Mouse (Mus musculus): ENCODE data around the gene Ttc19.
"Not testable (repeated sequence)": the region's sequence is repeated elsewhere in the genome, so short reads cannot be mapped to it uniquely, and the experiment has no call there.

The Ttc19 gene

DNA sequence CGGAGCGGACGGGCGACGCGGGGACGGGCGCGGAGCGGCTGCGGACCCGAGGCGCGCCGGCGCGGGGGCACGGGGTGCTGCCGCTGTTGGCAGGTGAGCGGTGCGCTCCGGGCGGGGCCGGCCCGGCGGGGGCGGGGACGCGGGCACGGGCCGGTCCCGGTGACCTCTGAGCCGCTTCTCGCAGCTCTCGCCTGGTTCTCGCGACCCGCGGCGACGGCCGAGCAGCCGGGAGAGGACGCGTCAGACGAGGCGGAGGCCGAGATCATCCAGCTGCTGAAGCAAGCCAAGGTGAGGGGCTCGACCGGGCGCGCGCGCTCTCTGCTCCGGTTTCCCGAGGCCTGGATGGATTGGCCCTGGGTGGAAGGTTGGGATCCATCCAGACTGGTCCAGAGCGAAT, 326 bp downstream of the Ttc19 start:
- DNase-seq (ENCODE audit: low read depth in 2 of 2, low spot score in 2 of 2), result no peak

DNA sequence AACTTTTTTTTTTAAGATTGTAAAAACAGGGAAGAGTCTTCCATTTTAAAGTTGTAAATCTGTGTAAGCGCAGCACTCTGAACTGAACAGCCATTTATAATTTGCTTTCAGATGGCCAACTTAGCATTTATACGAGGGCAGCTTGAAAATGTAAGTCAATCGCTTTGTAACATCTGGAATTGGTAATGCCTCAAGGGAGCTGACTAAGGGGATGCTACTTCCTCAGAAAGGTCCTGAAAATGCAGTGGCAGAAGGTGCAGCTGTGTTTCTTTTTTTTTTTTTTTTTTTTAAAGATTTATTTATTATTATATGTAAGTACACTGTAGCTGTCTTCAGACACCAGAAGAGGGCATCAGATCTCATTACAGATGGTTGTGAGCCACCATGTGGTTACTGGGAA, 2.7 kb downstream of the Ttc19 start:
- not testable (repeated sequence) for DNase-seq (ENCODE audit: low read depth in 2 of 2, low spot score in 2 of 2)

DNA sequence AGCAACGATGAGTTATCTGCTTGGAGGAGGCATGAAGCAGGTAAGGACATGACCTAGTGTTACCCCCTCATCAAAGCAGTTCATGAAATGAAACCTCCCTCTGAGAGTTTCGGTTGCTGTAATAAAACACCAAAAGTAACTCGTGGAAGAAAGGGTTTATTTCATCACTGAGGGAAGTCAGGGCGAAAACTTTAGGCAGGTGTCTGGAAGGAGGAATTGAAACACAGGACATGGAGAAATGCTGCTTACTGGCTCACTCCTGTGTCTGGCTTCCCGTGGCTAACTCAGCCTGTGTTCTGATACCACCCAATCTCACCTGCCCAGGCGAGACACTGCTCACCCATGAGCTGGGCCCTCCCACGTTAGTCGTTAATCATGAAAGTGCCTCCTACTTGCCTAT, 3.7 kb downstream of the Ttc19 start:
- no peak for DNase-seq (ENCODE audit: low read depth in 2 of 2, low spot score in 2 of 2)

DNA sequence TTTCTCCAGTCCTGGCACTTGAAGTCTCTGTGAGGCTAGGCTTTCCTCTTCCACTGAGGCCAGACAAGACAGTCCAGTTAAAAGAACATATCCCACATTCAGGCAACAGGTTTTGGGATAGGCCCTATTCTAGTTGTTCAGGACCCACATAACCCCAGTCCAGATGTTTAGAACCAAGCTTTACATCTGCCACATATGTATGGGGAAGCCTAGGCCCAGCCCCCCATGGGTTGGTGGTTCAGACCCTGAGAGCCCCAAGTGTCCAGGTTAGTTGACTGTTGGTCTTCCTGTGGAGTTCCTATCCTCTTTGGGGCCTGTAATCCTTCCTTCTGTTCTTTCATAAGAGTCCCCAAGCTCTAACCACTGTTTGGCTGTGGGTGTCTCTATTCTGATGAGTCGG, 6.4 kb downstream of the Ttc19 start:
- no peak for DNase-seq (ENCODE audit: low read depth in 2 of 2, low spot score in 2 of 2)

DNA sequence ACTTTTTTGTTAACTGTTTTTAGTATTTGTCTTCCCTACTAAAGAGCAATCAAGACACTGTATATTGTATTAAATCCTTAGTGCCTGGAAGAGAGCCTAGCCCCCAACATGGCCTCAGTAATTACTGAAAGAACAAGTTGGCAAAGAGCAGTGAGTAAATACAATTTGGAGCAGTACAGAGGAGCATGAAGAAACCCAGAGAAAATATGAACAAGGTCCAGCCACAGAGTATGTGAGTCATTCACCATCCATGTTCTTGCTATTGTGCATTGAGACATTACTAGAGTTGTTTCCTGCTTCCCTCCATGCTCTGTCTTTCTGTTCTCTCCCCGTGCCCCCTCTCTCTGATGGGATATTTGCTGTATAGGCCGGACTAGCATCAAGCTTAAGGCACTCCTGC, 12.8 kb downstream of the Ttc19 start:
- no peak for DNase-seq (ENCODE audit: low read depth in 2 of 2, low spot score in 2 of 2)

DNA sequence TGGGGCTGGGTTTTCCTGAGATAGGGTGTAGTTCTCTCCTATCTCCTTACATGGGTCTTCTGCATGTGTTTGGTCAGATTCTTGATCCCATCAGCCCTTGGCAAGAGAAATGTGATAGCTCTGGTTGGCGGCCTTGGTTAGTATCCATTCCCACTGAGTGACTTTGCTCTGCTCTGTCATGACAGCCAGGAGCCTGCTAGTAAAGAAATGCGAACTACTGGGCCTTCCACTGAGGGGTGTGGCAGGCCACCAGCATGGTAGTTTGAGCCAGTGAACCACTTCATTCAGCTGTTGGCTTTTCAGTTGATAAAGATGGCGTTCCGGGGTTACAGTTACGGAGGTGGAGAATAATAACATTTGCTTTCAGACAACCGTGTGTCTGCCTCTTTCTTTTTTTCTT, 17.6 kb downstream of the Ttc19 start:
- DNase-seq (ENCODE audit: low read depth in 2 of 2, low spot score in 2 of 2), result no peak

DNA sequence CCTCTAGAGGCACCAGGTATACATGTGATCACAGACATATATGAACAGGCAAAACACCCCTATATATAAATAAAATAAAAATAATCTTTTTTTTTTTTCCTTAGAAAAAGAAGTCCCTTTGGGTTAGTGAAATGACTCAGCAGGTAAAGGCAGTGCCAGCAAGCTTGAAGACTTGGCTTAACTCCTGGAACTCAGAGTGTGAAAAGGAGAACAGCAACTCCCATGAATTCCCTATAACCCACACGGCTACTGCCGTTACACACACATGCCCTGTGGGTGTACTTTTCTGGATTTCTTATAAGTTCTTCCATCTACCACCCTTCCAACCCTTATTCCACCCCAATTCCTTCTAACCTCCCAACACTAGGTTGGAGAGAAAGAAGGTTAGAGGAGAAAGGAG, 24.6 kb downstream of the Ttc19 start:
- no peak for DNase-seq (ENCODE audit: low read depth in 2 of 2, low spot score in 2 of 2)

DNA sequence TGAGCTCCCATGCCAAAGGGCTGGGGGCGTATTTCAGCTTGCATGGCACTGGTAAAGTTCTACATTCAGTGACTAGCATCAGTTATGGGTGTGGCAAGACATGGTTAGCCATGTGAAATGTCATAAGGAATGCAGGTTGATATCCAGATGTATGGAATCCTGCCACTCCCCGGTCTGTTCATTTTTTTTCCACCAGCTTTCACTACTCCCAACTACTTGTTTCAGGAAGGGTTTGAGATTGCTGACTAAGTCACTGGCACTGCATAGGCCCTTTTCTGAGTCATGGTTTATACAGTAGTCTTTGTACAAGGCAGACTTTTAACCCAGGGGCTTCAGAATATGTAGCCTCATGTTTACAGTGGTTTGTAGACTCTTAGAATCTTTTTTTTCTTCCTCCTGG, 28.0 kb downstream of the Ttc19 start:
- no peak for DNase-seq (ENCODE audit: low read depth in 2 of 2, low spot score in 2 of 2)

DNA sequence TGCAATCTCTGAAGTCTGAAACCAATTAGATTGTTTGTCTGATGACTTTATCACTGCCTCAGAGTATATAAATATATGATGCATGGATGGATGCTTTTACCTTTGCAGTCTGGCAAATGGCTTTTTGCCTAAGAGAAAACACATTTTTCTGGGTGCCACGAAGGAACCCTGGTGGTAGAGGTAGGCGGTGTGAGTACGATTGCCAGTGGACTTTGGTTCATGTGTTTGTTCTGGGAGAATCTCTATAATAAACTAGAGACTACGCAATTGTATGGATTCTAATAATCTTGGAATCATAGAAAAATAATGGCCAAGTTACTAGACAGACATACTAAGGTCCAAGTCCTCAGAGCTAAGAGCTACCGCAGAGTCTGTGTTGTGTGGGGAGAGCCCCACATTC, 33.7 kb downstream of the Ttc19 start:
- DNase-seq (ENCODE audit: low read depth in 2 of 2, low spot score in 2 of 2), result no peak

DNA sequence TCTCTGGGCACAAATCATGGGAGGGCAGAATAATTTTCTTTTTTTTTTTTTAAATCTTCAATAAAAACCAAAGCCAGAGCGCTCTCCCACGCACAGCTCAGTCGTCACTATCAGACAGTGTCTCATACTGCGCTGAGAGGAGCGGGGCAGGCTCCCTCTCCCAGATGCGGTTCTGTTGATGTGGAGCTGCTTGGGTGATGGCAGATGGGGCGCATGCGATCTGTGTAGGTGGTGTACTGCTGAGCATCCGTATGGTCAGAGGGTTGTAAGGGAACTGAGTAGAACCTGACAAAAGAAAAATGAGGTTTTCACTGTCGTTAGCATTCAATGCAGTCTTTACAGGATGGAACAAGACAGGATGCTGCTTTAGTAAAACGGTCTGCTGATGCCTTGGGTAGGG, 36.5 kb downstream of the Ttc19 start:
- DNase-seq (ENCODE audit: low read depth in 2 of 2, low spot score in 2 of 2), result no peak

DNA sequence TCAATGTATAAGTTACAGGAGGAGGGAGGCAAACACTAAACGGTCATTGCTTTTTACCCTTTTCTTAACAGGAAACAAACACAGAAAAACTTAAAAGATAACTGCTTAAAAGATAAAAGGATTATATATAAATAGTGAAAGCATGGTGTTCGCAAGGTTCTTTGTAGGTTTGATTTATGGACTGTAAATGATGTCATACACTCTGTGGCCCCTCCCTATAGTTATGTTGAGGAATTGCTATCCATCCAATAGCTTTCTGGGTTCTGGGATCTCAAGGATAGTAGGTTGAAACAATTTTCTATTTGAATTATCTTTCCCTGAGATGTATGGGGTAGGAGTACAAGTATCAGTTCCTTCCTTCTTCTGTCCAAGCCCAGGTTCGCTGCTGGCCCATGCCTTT, 38.8 kb downstream of the Ttc19 start:
- DNase-seq (ENCODE audit: low read depth in 2 of 2, low spot score in 2 of 2), result no peak

DNA sequence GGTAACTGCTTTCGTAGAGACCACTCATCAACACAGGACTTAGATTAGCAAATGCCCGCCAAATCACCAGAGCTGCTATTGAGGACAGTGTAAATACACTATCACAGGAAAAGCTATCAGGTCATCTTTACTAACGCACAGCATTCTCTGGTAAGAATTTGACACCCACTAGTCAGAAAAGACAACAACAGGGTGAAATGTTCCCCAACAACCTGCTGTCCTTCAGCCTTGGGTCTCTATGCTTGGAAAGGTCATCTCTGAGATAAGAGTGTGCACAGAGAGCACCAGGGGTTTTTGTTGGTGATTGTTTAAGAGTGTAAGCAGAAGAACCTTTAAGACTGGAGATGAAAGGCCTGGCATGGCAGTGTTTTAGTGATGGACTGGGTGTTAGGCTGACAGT, 42.4 kb downstream of the Ttc19 start:
- no peak for DNase-seq (ENCODE audit: low read depth in 2 of 2, low spot score in 2 of 2)

DNA sequence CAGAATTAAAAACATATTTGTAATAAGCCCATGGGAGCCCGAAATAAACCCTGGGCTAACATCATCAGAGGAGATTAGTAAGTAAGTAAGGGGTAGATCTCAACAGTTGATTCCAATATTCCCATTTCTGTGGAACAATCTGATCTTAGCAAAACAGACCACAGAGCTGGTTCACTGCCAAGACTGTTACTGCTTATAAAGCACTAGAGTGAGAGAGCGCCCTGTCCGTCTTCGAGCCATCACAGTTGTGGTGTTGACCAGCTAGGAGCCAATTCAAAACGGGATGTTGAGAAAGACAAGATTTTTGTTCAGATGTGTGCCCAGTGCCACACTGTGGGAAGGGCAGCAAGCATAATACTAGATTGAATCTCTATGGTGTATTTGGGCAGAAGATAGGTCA, 49.9 kb downstream of the Ttc19 start:
- no peak for DNase-seq (ENCODE audit: low read depth in 2 of 2, low spot score in 2 of 2)

DNA sequence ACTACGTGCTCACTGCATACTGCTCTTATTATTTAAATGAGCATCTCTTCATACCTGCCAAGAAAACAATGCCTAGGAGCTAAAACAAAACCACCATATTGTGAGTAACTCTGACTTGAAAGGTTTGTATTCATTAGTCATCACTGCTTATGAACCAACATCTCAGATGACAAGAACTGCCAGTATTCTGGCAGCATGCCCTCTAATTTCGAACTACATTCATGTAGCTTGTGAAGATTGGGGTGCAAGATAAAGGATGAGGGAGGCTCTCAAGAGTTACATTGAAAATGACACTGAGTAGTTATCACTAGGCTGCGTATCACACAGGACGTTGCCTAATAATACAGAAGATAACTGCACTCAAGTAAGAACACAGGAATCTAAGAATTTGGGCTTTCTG, 51.0 kb downstream of the Ttc19 start:
- no peak for DNase-seq (ENCODE audit: low read depth in 2 of 2, low spot score in 2 of 2)

DNA sequence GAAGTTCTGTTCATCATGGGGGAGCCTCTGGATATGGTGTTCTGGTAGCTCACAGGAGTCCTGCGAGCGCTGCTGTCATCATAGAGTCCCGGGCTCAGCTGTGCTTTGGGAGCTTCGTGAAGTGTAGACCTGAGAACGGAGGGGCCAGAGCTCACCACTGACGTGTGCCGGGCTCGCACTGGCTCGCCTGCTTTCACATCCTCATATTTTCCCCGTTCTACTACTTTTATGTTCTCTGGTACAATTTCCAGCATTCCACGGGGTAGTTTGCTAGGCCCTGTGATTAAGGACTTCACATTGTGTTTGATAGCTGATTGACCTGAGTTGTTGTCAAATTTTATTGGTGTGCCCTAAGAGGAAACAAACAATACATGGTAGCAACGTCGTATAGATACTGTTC, 61.7 kb downstream of the Ttc19 start:
- DNase-seq (ENCODE audit: low read depth in 2 of 2, low spot score in 2 of 2), result no peak

DNA sequence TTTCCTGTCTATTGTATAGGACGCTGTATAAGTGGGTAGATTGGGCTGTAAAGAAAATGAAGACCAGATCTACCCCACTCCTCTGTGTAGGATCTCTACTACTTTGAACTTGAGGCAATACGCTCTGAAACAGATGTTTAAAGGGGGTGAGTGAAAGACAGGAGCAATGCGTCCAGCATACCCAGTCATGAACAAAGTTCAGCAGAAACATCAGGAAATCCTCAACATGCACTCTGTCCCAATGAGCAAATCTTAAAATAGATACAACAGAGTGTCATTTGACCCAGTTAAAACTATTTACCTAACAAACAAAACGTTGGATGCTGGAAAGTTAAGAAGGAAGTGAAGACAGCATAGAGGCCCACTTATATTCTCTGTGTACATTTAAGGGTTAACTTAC, 70.7 kb downstream of the Ttc19 start:
- no peak for DNase-seq (ENCODE audit: low read depth in 2 of 2, low spot score in 2 of 2)

DNA sequence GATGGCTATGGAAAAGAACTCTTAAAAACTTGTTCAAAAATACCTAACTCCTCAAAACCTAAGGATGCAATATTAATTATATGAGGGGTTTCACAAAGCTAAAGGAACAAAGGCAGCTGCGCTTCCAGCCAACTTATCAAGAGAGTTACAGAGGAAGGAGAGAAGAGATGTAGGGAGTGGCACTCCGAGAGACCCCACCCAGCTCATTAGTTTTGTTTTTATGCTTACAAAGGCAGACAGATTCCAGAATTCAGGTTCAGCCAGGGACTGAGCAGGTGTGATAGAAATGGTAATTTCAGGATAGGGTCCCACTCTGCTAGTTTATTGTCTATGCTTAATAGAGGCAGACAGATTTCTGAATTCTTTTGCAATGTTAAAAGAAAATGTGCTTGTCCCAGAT, 73.9 kb downstream of the Ttc19 start:
- DNase-seq (ENCODE audit: low read depth in 2 of 2, low spot score in 2 of 2), result no peak

DNA sequence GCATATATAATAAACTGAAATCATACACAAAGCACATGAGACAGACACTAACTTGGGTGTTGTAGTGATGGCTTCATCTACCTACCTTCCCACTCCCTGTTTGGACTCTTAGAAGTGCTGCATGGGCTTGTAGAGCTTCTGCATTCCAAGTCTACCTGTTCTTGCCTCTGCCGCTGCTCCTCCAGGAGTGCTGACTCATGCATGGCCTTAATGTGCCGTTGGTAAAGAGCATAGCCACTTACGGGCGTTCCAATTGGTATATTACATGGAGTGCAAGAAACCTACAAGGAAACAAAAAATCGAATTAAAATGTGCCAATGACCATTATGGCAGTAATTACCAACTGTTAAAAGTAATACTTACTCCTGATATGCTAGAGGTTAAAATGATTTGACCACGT, 85.6 kb downstream of the Ttc19 start:
- no peak for DNase-seq (ENCODE audit: low read depth in 2 of 2, low spot score in 2 of 2)

DNA sequence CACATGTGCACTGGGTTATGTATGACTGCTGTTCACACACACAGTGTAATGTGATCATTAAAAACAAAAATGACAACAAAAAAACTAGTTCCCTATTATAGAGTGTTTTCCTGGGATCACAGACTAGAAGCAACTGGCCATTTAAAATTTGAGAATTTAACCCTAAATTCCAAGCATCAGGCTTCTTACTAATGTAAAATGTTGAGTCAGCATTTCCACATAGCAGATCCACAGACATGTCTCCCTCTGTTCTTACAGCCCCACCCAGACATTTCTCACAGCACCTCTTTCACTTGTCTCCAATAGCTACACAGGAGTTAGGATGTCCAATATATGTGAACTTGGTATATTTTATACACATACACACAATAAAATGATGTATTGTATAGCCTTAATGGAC, 88.7 kb downstream of the Ttc19 start:
- DNase-seq (ENCODE audit: low read depth in 2 of 2, low spot score in 2 of 2), result no peak

DNA sequence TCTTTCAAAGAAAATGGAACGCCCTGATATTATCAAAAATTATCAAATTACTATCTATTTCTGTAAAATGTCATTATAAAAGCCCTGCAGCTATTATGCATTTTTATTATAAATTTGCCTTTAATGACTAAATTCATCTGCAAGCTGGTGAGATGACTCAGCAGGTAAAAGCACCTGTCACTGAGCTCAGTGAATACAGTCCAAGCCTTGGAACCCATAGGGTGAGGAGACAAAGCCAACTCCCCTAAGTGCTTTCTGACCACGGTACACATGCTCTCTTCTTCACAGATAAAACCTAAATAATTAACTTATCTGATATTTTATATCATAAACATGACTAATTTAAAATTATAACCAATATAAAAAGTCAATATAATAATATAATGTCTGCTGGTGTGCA, 90.5 kb downstream of the Ttc19 start:
- DNase-seq (ENCODE audit: low read depth in 2 of 2, low spot score in 2 of 2), result no peak

DNA sequence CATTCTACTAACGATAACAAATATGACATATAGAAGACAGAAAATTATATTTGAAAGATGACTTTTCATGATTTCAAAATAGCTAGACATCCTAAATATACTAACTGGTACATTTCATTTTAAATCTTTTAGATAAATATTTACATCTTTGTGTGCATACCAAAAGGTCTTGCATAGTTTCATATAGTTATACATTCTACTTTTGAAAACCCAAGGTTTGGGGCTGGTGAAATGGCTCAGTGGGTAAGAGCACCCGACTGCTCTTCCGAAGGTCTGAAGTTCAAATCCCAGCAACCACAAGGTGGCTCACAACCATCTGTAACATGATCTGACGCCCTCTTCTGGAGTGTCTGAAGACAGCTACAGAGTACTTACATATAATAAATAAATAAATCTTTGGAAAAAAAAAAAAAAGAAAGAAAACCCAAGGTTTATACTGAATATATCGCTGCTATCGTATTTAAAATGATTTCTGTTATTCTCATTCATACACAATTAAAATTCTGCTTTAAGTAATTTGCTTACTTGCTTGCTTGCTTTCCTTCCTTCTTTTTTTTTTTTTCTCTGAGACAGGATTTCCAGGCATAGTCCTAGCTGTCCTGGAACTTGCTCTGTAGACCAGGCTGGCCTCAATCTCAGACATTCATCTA, 96.1 kb downstream of the Ttc19 start:
- not testable (repeated sequence) for DNase-seq (ENCODE audit: low read depth in 2 of 2, low spot score in 2 of 2)

Measured in CD8-positive naive resting alpha-beta T cell, adult 2 months (primary cell).